Mouse (Mus musculus): ENCODE measurements at regions not wholly inside any gene's neighbourhood (a gene's known extent, or its start where the extent isn't known, plus 50 kb on each side); places are given as distances from the start of the nearest gene placed in this dataset.

DNA sequence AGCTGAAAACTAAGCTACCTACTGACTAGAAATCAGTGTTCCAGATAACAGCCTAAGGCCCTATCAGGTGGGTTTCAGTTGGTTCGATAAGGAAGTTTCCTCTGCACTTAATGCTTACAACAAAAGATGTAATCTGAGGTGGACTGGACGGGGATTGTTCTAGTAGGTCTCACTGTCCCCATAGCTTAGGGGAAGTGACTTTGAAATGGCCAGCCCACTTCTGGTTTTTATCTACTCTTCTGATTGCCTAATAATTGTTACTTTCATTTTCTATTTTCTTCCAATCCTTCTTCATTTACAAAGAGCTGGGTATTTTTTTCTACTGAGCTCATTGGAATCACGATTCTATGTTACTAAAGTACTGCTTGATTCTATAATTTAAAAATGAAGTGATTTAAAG lies 59.3 kb upstream of the Lpar1 start:
- H3K27ac ChIP-seq = 0 out of 2 replicates have a peak overlapping the region, but pooled peaks have one; percentile 2
- intact Hi-C loops (cut with DNase I) = loop anchor here (10.0 kb wide), 1 partner anchor 348 kb away; no protein-coding TSS in a partner anchor
- WGBS = 46% methylated on average over 3 of the region's 3 CpGs
- no peak overlapping the region for H3K9ac ChIP-seq (ENCODE audit: low read depth, low read length)
- 0 out of 2 replicates have a peak, but pooled peaks cover 2% of the 10 kb centered on the region for H3K36me3 ChIP-seq (ENCODE audit: control insufficient read depth, insufficient read depth, low read length)
- H3K4me3 ChIP-seq = no peak overlapping the region
- no peak for DNase-seq
- TF ChIP-seq CTCF (IDR thresholded peaks at IDR 0.05) (no peak), POLR2A (IDR thresholded peaks at IDR 0.05; ENCODE audit: insufficient read depth, low read depth, low read length) (no peak), EP300 (IDR thresholded peaks at IDR 0.05; ENCODE audit: insufficient read depth, low read depth, low read length) (no peak)
- peaks cover 3% of the 10 kb centered on the region for H3K4me1 ChIP-seq (ENCODE audit: control insufficient read depth, insufficient read depth, low read length)
- no peaks in the 10 kb centered on the region for H3K27me3 ChIP-seq (ENCODE audit: control insufficient read depth, insufficient read depth, low read length)
- H3K79me2 ChIP-seq (replicated peaks; ENCODE audit: control insufficient read depth, insufficient read depth, low read length) = no peaks in the 10 kb centered on the region

DNA sequence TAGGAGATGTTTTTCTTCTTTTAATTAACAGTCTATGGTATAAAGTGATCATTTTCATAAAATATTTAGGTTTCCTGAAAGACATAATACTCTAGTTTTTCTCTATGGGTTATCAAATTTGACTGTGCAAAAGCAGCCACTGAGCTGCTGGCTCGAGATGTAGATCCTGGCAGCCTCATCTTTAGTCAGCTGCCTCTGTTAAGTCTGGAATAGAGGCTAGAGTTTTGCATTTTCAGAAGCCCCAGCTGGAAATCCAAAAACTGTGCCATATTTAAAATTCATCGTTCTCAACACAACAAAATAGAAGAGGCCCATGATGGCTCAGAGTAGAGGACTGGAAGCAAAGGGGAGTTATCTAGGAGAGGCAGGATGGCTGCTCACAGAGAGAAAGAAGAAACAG lies 53.8 kb upstream of the Lpar1 start:
- Histone ChIP-seq H3K79me2 (replicated peaks; ENCODE audit: control insufficient read depth, insufficient read depth, low read length) (no peaks in the 10 kb centered on the region), H3K9ac (ENCODE audit: low read depth, low read length) (no peak overlapping the region), H3K36me3 (ENCODE audit: control insufficient read depth, insufficient read depth, low read length) (no peaks in the 10 kb centered on the region), H3K4me1 (ENCODE audit: control insufficient read depth, insufficient read depth, low read length) (no peaks in the 10 kb centered on the region), H3K27me3 (ENCODE audit: control insufficient read depth, insufficient read depth, low read length) (no peaks in the 10 kb centered on the region), H3K4me3 (no peak overlapping the region), H3K27ac (no peak overlapping the region)
- no peak for DNase-seq
- 80% methylated on average over 2 of the region's 2 CpGs for WGBS
- intact Hi-C loops (cut with DNase I) = no loop called here
- TF ChIP-seq CTCF (IDR thresholded peaks at IDR 0.05) (no peak), POLR2A (IDR thresholded peaks at IDR 0.05; ENCODE audit: insufficient read depth, low read depth, low read length) (no peak), EP300 (IDR thresholded peaks at IDR 0.05; ENCODE audit: insufficient read depth, low read depth, low read length) (no peak)

DNA sequence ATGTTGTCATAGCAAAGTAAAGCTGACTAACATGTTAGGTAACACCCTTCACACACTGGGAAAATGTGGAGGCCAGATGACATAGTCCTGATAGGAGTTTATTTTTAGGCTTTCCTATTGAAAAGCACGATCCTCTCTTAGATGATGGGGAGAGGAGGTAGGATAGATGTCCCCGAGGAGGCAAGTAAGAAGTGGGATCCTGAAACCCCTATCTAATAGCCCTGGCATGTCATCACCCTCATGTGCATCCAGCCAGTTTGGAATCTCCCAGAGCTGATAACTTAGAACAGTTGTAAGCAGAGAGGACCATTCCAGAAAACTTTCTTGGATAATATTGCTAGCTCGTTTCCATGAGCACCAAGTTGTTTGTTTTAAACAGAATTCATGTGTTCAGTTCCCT lies 52.2 kb upstream of the Lpar1 start:
- Histone ChIP-seq H3K36me3 (ENCODE audit: control insufficient read depth, insufficient read depth, low read length) (no peaks in the 10 kb centered on the region), H3K4me1 (ENCODE audit: control insufficient read depth, insufficient read depth, low read length) (no peaks in the 10 kb centered on the region), H3K27me3 (ENCODE audit: control insufficient read depth, insufficient read depth, low read length) (no peaks in the 10 kb centered on the region), H3K9ac (ENCODE audit: low read depth, low read length) (no peak overlapping the region), H3K79me2 (replicated peaks; ENCODE audit: control insufficient read depth, insufficient read depth, low read length) (no peaks in the 10 kb centered on the region), H3K4me3 (no peak overlapping the region), H3K27ac (no peak overlapping the region; the same call in 1 of the 2 replicates)
- peak in 1 of 2 experiments; percentile 30 for DNase-seq
- intact Hi-C loops (cut with DNase I) = no loop called here
- WGBS = 36% methylated on average over 3 of the region's 3 CpGs
- no peak for TF ChIP-seq EP300 (IDR thresholded peaks at IDR 0.05; ENCODE audit: insufficient read depth, low read depth, low read length)
- TF ChIP-seq POLR2A (IDR thresholded peaks at IDR 0.05; ENCODE audit: insufficient read depth, low read depth, low read length) = no peak
- TF ChIP-seq CTCF (IDR thresholded peaks at IDR 0.05) = no peak
